Mouse (Mus musculus) cerebellum, postnatal 14 days (tissue): Measurements from ENCODE around the gene Inha.

Experiments
- DNase-seq, 2 experiments: peaks; one replicate each; pipeline ENCODE4 v3.0.0; 2021; ENCODE audit warnings: mixed read lengths in 2 of 2

Gene Inha

DNA sequence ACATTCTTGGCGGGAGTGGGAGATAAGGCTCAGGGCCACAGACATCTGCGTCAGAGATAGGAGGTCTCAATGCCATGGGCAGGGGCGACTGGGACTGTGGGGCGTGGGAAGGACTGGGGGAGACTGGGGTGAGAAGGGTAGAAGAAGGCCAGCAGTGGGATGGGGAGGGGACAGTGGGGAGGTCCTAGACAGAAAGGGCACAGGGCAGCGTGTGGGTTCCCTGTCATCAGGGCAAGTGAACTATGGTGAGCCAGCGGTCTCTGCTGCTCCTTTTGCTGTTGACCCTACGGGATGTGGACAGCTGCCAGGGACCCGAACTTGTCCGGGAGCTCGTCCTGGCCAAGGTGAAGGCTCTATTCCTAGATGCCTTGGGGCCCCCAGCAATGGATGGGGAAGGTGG lies at the start of gene Inha:
Gene Inha (plus strand): TSS at position 72 of the 400 bp plus-strand sequence.
- DNase-seq, result peak in 1 of 2 experiments; percentile 59

DNA sequence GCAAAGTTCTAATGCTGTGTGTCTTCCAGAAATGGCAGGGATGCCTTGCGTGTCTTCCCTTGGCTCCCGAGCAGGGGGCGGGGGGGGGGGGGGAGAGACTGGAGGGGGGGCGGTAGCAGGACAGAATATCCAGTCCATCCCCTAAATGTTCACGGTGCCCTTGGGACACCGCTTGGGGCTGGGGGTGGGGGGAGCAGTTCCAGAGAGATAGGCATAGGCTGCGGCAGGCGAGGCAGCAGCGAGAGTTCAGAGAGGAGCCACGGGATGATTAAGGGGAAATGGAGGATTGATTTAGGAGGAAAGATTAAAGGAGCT lies 49.2 kb upstream of the Inha start:
- no peak for DNase-seq

- peak in 1 of 2 experiments; percentile 29 for DNase-seq
Measured at GRCm38 (mm10) chr1:75458025-75458788, 48.7 kb upstream of the Inha start.

- peak in 1 of 2 experiments; percentile 61 for DNase-seq
Measured at GRCm38 (mm10) chr1:75458789-75459684, 47.8 kb upstream of the Inha start.

DNA sequence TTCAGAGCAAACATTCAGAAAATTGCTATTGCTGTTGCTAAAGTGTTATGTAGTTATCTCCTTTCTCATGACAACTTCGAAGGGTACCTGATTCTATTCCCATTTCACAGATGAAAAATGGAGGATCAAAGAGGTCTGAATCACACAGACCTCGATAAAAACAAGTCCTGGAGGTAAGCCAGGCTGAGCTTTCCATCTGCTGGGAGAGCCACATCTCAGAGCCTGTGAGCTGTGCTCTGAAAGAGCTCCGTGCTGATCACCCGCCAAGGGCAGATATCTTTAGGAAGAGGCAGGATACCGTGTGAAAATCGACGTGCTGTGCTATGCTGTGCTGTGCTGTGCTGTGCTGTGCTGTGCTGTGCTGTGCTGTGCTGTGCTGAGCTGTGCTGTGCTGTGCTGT lies 46.6 kb upstream of the Inha start:
- DNase-seq, result peak in 1 of 2 experiments; percentile 46

GRCm38 (mm10) chr1:75462636-75463035 lies 44.2 kb upstream of the Inha start:
- no peak for DNase-seq

- DNase-seq, result no peak
Measured at GRCm38 (mm10) chr1:75463652-75464204, 43.1 kb upstream of the Inha start.

- DNase-seq, result peak; percentile 88 to 89
Measured at GRCm38 (mm10) chr1:75467215-75467927, 39.5 kb upstream of the Inha start.

- peak in 1 of 2 experiments; percentile 21 for DNase-seq
Measured at GRCm38 (mm10) chr1:75469287-75469825, 37.5 kb upstream of the Inha start.

- no peak for DNase-seq
Measured at GRCm38 (mm10) chr1:75476441-75476840, 30.4 kb upstream of the Inha start.

- peak; percentile 96 for DNase-seq
Measured at GRCm38 (mm10) chr1:75477264-75477965, 29.5 kb upstream of the Inha start.

- DNase-seq, result no peak
Measured at GRCm38 (mm10) chr1:75477966-75478290, 28.9 kb upstream of the Inha start.

DNA sequence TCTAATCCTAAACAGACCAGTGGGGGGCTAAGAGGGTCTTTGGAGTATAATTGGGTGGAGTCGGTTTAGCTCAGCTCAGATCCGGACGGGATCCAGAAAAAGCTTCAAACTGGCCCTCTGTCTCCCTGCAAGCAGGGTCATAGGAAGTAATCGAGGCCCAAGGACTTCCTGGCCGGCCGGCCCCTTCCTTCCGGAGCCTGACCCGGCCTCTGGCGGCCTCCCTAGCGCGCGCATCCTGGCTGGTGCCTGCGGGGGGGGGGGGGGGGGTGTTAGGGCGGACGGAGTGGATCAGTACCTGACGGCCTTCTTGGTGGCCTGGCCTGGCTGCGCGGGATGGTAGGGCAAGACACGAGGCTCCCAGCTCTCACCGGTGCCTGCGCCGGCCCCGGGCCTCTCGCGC lies 28.4 kb upstream of the Inha start:
- peak in 1 of 2 experiments; percentile 50 for DNase-seq

DNA sequence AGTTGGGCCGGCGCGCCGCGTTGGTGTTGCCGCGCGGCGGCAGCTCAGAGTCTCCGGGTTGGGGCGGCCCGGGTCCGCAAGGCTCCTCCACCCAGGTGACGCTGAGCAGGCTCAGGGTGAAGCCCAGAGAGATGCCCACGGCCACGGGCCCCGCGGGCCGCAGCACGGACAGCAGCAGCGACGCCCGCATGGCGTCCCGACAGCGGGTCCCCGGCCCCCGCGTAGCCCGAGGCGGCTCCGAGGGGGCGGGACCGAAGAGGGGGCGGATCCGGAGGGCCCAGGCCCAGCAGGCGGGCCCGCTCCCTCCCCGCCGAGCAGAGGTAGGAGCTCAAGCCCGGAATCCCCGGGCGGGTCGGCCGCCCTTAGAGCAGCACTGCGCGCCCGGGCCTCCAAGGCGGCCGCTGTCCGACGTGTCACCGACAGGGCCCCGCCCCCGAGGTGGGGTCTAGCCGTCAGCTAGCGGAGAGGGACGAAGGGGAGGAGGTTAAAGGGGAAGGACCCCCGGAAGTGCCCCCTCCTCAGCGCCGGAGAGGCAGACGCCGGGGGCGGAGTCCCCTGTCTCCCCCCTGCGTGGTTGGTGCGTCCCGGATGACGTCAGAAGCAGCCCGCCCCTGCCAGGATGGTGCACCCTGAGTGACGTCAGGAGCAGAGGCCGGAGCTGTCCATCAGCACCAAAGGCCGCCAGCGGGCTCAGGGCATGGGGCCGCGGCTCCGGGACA lies 27.8 kb upstream of the Inha start, which contains the start of the genes Chpf and Tmem198:
Gene Chpf (minus strand): TSS at position 392 of the 719 bp plus-strand sequence.
Gene Tmem198 (plus strand): TSS at position 617 of the 719 bp plus-strand sequence.
- DNase-seq, result peak; percentile 98 to 99

DNA sequence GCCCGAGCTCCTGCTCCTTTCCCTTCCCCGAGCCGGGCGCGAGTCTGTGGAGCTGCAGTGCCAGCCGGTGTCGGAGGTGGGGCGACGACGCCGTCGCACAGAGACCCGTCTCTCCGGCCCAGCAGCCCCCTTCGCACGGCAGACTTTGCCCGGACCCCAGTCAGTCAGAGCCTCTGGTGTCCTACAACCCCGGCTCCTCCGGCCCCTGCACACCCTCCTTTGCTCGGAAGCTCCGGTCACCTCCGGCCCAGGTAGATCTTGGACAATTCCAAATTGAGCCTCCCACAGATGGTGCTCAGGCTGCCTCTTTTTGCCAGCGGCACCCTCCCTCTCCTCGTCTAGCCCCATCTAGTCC lies 27.3 kb upstream of the Inha start:
- no peak for DNase-seq

DNA sequence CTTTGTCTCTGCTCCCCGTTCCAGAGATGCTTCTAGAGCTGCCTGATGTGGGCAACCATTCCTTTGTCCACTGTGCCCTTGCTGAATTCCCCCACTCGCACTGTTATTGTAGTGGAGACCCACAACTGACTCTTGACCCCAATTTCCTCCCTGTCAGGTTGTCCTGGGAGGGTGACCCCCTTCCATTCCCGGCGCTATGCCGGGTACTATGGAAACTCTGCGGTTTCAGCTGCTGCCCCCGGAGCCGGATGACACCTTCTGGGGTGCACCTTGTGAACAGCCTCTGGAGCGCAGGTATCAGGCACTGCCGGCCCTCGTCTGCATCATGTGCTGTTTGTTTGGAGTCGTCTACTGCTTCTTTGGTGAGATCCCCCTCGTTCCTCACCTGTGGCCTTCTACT lies 26.8 kb upstream of the Inha start:
- DNase-seq, result peak in 1 of 2 experiments; percentile 46

GRCm38 (mm10) chr1:75480735-75481134 lies 26.1 kb upstream of the Inha start:
- no peak for DNase-seq

DNA sequence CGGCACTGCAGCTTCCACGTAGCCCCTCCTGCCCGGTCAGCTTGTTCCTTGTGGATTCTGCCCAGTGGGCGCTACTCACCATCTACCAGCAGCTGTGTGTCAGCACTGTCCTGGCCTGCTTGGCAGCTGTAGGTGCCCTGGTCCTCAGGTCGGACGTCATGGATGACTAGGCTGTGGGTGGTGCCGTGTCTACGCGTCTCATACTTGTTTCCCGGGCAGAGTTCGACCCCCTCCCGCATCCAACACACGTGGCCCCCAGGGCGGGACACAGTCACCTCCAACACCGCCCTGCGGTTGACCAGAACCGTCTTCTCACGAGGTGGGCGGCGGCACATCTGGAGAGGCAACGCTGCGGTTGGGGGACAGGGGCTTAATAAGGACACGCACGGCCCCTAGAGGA lies 20.3 kb upstream of the Inha start:
- no peak for DNase-seq

DNA sequence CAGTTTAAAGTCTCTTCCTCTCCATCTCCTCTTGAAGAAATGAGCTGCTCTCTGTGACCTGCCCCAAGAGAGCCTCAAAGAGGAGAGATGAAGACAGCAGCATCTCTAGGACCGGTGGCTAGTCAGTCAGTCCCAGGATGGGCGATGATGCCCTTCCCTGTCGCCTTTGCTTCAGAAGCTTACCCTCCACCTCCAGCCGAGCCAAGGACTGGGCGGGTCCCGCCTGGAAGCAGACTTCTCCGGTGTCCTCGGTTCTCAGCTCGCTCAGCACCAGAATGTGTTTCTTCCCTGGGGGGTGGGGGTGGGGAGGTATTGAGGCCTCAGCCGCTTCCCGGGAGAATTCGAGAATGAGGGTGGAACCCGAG lies 19.9 kb upstream of the Inha start:
- DNase-seq, result no peak

- peak; percentile 83 to 85 for DNase-seq
Measured at GRCm38 (mm10) chr1:75487405-75488161, 19.3 kb upstream of the Inha start.
